8 mouse cellular contexts compared by ENCODE assay signal in genomic region chr4:150031234-150031890, GRCm38 (mm10). TPM values are rescaled to one million over a fixed set of nuclear protein-coding genes. Genes with fewer than 3 reads are reported as not detected.
A peak's percentile ranks its signal among the peaks of the same experiment; 100 is the strongest.
DNase-seq lines count a peak whose midpoint lies in the region; ATAC-seq and TF ChIP-seq lines count a peak whose summit lies in the region.

No protein-coding gene starts in this region.

- no peak for TF ChIP-seq CTCF in liver, postnatal 0 days (IDR thresholded peaks at IDR 0.05; ENCODE audit: low read depth)

- H3K36me3 ChIP-seq in embryonic facial prominence, embryonic 13.5 days = no peaks in the 10 kb centered on the region
- no peaks in the 10 kb centered on the region for H3K36me3 ChIP-seq in liver, postnatal 0 days (replicated peaks; ENCODE audit: insufficient read depth, low read length)

- H3K4me3 ChIP-seq in embryonic facial prominence, embryonic 13.5 days = peak overlapping the region; percentile 53
- peak overlapping the region; percentile 57 for H3K4me3 ChIP-seq in liver, postnatal 0 days (ENCODE audit: low read depth, low read length)

- no peaks in the 10 kb centered on the region for H3K9me3 ChIP-seq in embryonic facial prominence, embryonic 13.5 days
- H3K9me3 ChIP-seq in liver, postnatal 0 days (ENCODE audit: low read length) = no peaks in the 10 kb centered on the region

- TF ChIP-seq EP300 in liver, postnatal 0 days (IDR thresholded peaks at IDR 0.05; ENCODE audit: low read depth) = no peak

- WGBS in embryonic facial prominence, embryonic 13.5 days = 17% methylated on average over 14 of the region's 14 CpGs
- WGBS in liver, postnatal 0 days (ENCODE audit: insufficient replicate concordance) = 22% methylated on average over 14 of the region's 14 CpGs

- no peak overlapping the region for H3K27ac ChIP-seq in embryonic facial prominence, embryonic 13.5 days
- H3K27ac ChIP-seq in liver, postnatal 0 days (ENCODE audit: low read depth) = no peak overlapping the region

- no peak for ATAC-seq in embryonic facial prominence, embryonic 13.5 days (ENCODE audit: insufficient number of reproducible peaks, insufficient read depth, low FRiP score, low TSS enrichment, low read depth)
- ATAC-seq in liver, postnatal 0 days = 0 out of 2 replicates have a peak, but pooled peaks have one; percentile 14

- H3K4me2 ChIP-seq in embryonic facial prominence, embryonic 13.5 days = peak overlapping the region; percentile 96
- H3K4me2 ChIP-seq in liver, postnatal 0 days (ENCODE audit: low read depth, low read length) = peak overlapping the region; percentile 92

- peak; percentile 49 to 55 for DNase-seq in right cerebral cortex, postnatal 10 days (ENCODE audit: low spot score in 2 of 2)
- DNase-seq in right cerebral cortex, adult 18-20 months = no peak
- peak; percentile 36 for DNase-seq in induced T-regulatory cell, adult 2 months (ENCODE audit: low read depth)
- peak; percentile 31 for DNase-seq in liver, postnatal 0 days
- DNase-seq in layer of hippocampus, adult 11-12 months (ENCODE audit: low spot score) = no peak
- DNase-seq in right cerebral cortex, adult 2 months (ENCODE audit: low spot score in 2 of 2) = no peak
- no peak for DNase-seq in left cerebral cortex, adult 9 months (ENCODE audit: low spot score in 2 of 2)

- peaks cover 85% of the 10 kb centered on the region for H3K27me3 ChIP-seq in embryonic facial prominence, embryonic 13.5 days
- H3K27me3 ChIP-seq in liver, postnatal 0 days (ENCODE audit: insufficient read depth, low read length) = peaks cover 74% of the 10 kb centered on the region

- peak overlapping the region; percentile 65; the same call in 1 of the 2 replicates for H3K9ac ChIP-seq in embryonic facial prominence, embryonic 13.5 days
- no peak overlapping the region for H3K9ac ChIP-seq in liver, postnatal 0 days (replicated peaks)

- peaks cover 38% of the 10 kb centered on the region for H3K4me1 ChIP-seq in embryonic facial prominence, embryonic 13.5 days
- peaks cover 10% of the 10 kb centered on the region for H3K4me1 ChIP-seq in liver, postnatal 0 days (ENCODE audit: insufficient read depth)

RNA-seq across cellular contexts. Expression of gene H6pd, which starts 22.5 kb away (rescaled TPM):
- 7.0 and 8.0 TPM in 2 replicates for polyA plus RNA-seq in embryonic facial prominence, embryonic 13.5 days (2015; fragmentation: Nextera tagmentation; extraction: Ambion mirVana)
- polyA plus RNA-seq in liver, postnatal 0 days (2015; fragmentation: Nextera tagmentation; extraction: Ambion mirVana) = 33.0 and 36.5 TPM in 2 replicates

RNA-seq across cellular contexts. Expression of gene Gpr157, which starts 55.8 kb away (rescaled TPM):
- 1.3 and 1.5 TPM in 2 replicates for polyA plus RNA-seq in embryonic facial prominence, embryonic 13.5 days (2015; fragmentation: Nextera tagmentation; extraction: Ambion mirVana)
- polyA plus RNA-seq in liver, postnatal 0 days (2015; fragmentation: Nextera tagmentation; extraction: Ambion mirVana) = 0.33 and 0.38 TPM in 2 replicates

Comparison
In these comparisons a context has a peak if more than half of its experiments do, and no peak if none do; other contexts are left out.
1. DNase-seq: peak in right cerebral cortex, postnatal 10 days (2 of 2), induced T-regulatory cell, adult 2 months (single experiment) and liver, postnatal 0 days (single experiment); none in right cerebral cortex, adult 18-20 months (single experiment), layer of hippocampus, adult 11-12 months (single experiment), right cerebral cortex, adult 2 months (0 of 2) and left cerebral cortex, adult 9 months (0 of 2).